Mouse (Mus musculus) lung, embryonic 14.5 days (tissue): Measurements from ENCODE around the gene Il9r. TPM values are rescaled to one million over a fixed set of nuclear protein-coding genes. Genes with fewer than 3 reads are reported as not detected.

ENCODE experiments used
- ATAC-seq: fragments of 200-750 bp; cut with Nextera tagmentation; 2 replicates; pipeline ENCODE4 v1.8.0; 2017; ENCODE audit warnings: mild to moderate bottlenecking, moderate TSS enrichment, moderate library complexity; ENCODE audit not compliant: insufficient read depth
- DNase-seq: peaks from one replicate; pipeline ENCODE4 v3.0.0-alpha.2; 2015
- H3K27ac ChIP-seq: fragments of 300-500 bp; sonication (generic); 2 replicates; pipeline ENCODE4 v1.5.1; 2014; ENCODE audit warnings: low read depth, mild to moderate bottlenecking, moderate library complexity
- H3K27me3 ChIP-seq: fragments of 300-500 bp; sonication (generic); 2 replicates; pipeline ENCODE4 v1.6.1; 2014; ENCODE audit warnings: low read length, control low read depth; ENCODE audit not compliant: insufficient read depth
- H3K36me3 ChIP-seq: fragments of 300-500 bp; sonication (generic); 2 replicates; pipeline ENCODE4 v1.6.1; 2014; ENCODE audit warnings: control low read depth; ENCODE audit not compliant: insufficient read depth
- H3K4me1 ChIP-seq: fragments of 300-500 bp; sonication (generic); 2 replicates; pipeline ENCODE4 v1.6.1; 2014; ENCODE audit warnings: antibody characterized with exemption, control low read depth; ENCODE audit not compliant: insufficient read depth
- H3K4me2 ChIP-seq: fragments of 300-500 bp; sonication (generic); 2 replicates; pipeline ENCODE4 v1.6.1; 2014; ENCODE audit warnings: mild to moderate bottlenecking
- H3K4me3 ChIP-seq: fragments of 300-500 bp; sonication (generic); 2 replicates; pipeline ENCODE4 v1.5.1; 2014; ENCODE audit warnings: low read depth, low read length
- H3K9ac ChIP-seq: fragments of 300-500 bp; sonication (generic); 2 replicates; pipeline ENCODE4 v1.6.1; 2014
- H3K9me3 ChIP-seq: fragments of 300-500 bp; sonication (generic); 2 replicates; pipeline ENCODE4 v1.6.1; 2016; ENCODE audit warnings: low read depth, low read length, control low read depth
- CTCF ChIP-seq: IDR thresholded peaks from 2 replicates; pipeline ENCODE4 v1.5.1; 2016; ENCODE audit warnings: antibody characterized with exemption, low read depth
- WGBS: fragments of 180-500 bp; shearing (Covaris S2); extraction: QIAGEN DNeasy Blood & Tissue Kit; methylation state at CpG from one replicate; pipeline ENCODE4 v1.1.7; 2014; 5-methylcytosine and 5-hydroxymethylcytosine counted together
- polyA plus RNA-seq: library from polyadenylated mRNA; unstranded; fragments of >200 nt; fragmentation: Nextera tagmentation; extraction: Ambion mirVana; gene quantifications from 2 replicates; pipeline ENCODE4 v1.2.1, GENCODE M21; 2014

Il9r gene
- polyA plus RNA-seq, 1 experiment from 2014 or later, result not detected

DNA sequence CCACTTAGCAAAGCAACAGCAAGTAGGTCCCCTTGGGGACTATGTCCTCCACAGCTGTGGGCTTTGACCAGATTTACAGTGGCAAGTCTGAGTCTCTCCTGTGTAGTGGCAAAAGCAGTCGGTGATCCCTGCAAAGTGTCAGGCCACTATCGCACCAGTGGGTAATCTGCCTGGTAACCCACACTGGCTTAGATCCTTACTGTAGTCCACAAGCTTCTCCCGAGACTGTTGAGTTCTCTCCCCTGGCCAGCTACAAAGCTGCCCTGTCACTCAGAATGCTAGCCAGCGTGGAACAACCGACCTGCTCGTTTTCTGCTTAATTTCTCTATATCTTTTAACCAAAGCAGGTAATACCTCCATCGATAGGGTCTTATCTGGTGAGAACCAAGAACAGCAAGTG, 39.7 kb downstream of the Il9r start:
- H3K4me1 ChIP-seq, result peaks cover 3% of the 10 kb centered on the region; the same call in 1 of the 2 replicates
- no peak overlapping the region for H3K4me3 ChIP-seq
- no peak overlapping the region for H3K4me2 ChIP-seq
- WGBS, result 73% methylated on average over 7 of the region's 7 CpGs
- no peak overlapping the region for H3K27ac ChIP-seq
- no peak overlapping the region for H3K9ac ChIP-seq
- ATAC-seq (no peak), DNase-seq (no peak)
- peaks cover 8% of the 10 kb centered on the region; the same call in 1 of the 2 replicates for H3K27me3 ChIP-seq
- TF ChIP-seq CTCF, result no peak
- no peaks in the 10 kb centered on the region for H3K9me3 ChIP-seq
- H3K36me3 ChIP-seq, result no peaks in the 10 kb centered on the region

DNA sequence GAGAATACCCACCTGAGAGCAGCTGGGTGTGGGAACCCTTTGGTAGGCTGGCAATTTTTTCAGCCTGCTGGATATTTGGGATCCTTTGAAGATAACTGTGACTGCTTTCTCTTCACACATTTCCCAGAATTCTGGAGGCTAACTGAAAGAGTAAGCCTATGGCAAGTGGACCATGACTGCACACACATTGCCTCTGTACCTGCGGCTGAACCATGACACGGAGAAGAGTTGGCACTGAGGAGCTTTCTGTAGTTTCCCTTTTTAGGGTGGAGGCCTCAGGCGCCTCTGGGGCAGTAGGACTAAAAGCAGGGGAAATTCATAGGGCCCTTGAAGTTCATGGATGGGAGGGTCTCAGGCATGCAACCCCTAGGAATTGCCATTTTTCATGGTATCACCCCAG, 40.9 kb downstream of the Il9r start:
- no peaks in the 10 kb centered on the region for H3K9me3 ChIP-seq
- WGBS, result 78% methylated on average over 3 of the region's 3 CpGs
- DNase-seq (no peak), ATAC-seq (no peak)
- H3K27me3 ChIP-seq, result peaks cover 8% of the 10 kb centered on the region; the same call in 1 of the 2 replicates
- H3K36me3 ChIP-seq, result no peaks in the 10 kb centered on the region
- H3K4me2 ChIP-seq, result no peak overlapping the region
- no peak overlapping the region for H3K27ac ChIP-seq
- no peak for TF ChIP-seq CTCF
- H3K9ac ChIP-seq, result no peak overlapping the region
- no peak overlapping the region for H3K4me3 ChIP-seq
- H3K4me1 ChIP-seq, result peaks cover 3% of the 10 kb centered on the region; the same call in 1 of the 2 replicates

DNA sequence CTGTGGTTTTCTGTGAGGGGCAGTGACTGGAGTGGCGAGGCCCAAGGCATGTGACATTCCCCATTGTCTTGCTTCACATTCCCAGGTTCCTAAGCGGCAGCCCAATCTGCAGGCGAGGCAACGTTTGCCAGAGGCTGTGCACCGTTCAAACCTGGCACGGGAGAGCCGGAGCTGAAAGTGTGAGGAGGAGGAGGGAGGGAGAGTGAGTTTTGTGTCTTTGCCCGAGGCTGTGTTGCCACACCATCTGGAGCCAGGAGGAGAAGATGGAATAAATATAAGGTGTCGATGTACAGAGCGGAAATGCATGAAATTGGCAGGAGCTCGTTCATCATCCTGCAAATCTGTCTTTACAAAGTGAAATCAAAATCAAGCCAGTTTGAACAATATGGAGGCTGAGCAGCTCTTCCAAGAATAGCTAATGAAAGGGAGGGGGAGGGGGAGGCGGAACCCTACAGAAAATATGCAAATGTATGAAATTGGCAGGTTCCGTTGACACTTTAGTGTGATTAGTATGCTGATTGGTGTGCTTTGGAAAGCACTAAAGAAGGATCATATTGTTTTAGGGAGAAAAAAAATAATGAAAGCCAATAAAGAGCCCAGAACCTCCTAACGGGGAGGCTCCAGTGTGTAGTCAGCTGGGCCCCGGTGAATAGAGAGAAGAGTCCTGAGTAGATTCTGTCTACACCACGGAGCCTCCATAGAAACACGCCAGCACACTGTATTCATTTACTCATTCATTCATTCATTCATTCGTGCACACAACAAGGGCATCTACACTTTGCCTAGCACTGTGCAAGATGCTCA, 42.1 kb downstream of the Il9r start:
- ATAC-seq, result no peak
- no peak for DNase-seq
- Histone ChIP-seq H3K4me1 (peaks cover 3% of the 10 kb centered on the region; the same call in 1 of the 2 replicates), H3K27me3 (peaks cover 8% of the 10 kb centered on the region; the same call in 1 of the 2 replicates), H3K27ac (no peak overlapping the region), H3K4me3 (no peak overlapping the region), H3K4me2 (no peak overlapping the region), H3K9ac (no peak overlapping the region), H3K36me3 (no peaks in the 10 kb centered on the region), H3K9me3 (no peaks in the 10 kb centered on the region)
- no peak for TF ChIP-seq CTCF
- WGBS, result 65% methylated on average over 18 of the region's 18 CpGs

DNA sequence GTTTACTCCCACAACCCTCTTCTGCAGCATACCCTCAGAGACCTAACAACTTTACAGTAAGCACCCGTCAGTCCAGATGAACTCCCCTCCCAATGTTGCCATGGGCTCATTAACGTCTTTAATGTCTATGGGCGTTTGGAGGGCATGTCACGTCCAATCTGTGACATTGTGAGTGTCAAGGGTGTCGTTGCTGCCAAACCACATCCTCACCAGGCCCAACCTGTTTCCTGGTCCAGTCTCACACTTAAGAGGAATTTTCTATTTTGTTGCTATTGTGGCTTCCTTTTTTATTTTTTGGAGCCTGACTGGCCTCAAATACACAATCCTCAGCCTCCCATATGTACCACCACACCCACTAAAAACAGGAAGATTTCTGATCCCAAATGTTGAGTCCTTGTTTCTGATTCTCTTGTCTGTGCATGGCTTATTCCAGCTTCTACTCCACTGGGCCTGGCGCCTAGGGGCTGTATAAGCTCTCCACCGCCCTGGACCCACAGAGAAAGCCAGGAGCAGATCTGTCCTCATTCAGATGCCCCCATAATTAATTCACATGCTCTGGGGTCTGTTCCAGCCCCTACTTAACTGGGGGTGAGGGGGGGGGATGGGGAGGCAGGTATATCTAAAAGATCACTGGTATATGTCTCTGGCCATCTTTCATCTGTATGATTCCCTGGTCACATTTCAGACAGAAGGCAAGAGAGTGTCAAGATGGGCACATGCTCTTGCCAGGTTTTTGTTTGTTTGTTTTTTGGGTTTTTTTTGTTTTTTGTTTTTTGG, 43.0 kb downstream of the Il9r start:
- ATAC-seq (no peak), DNase-seq (no peak)
- Histone ChIP-seq H3K27me3 (peaks cover 8% of the 10 kb centered on the region; the same call in 1 of the 2 replicates), H3K9ac (no peak overlapping the region), H3K27ac (no peak overlapping the region), H3K4me2 (no peak overlapping the region), H3K4me1 (peaks cover 3% of the 10 kb centered on the region; the same call in 1 of the 2 replicates), H3K9me3 (no peaks in the 10 kb centered on the region), H3K36me3 (no peaks in the 10 kb centered on the region), H3K4me3 (no peak overlapping the region)
- no peak for TF ChIP-seq CTCF
- WGBS, result 79% methylated on average over 7 of the region's 7 CpGs

DNA sequence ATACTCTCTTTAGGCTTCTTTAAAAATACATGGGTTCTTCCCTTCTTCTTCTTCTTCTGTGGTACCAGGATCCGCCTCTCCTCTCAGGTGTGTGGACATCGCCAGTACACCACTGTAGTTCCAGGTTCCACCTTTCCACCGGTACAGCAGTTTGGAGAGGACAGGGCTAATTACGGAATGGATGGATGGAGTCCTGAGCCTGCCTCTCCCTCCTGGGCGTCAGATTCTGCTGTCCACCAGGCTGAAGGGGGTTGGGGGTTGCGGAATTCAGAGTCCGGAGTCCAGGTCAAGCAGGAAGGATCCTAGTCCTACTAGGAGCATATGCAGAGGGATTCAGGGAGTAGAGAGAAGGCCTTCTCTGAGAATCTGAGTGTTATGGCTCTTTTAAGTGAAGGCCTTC, 46.9 kb downstream of the Il9r start:
- H3K36me3 ChIP-seq, result no peaks in the 10 kb centered on the region
- H3K27ac ChIP-seq, result no peak overlapping the region
- no peak for DNase-seq
- H3K4me1 ChIP-seq, result no peaks in the 10 kb centered on the region
- WGBS, result 95% methylated on average over 7 of the region's 7 CpGs
- TF ChIP-seq CTCF, result no peak
- no peak overlapping the region for H3K4me3 ChIP-seq
- H3K9me3 ChIP-seq, result no peaks in the 10 kb centered on the region
- H3K4me2 ChIP-seq, result no peak overlapping the region
- no peaks in the 10 kb centered on the region for H3K27me3 ChIP-seq
- no peak for ATAC-seq
- no peak overlapping the region for H3K9ac ChIP-seq

DNA sequence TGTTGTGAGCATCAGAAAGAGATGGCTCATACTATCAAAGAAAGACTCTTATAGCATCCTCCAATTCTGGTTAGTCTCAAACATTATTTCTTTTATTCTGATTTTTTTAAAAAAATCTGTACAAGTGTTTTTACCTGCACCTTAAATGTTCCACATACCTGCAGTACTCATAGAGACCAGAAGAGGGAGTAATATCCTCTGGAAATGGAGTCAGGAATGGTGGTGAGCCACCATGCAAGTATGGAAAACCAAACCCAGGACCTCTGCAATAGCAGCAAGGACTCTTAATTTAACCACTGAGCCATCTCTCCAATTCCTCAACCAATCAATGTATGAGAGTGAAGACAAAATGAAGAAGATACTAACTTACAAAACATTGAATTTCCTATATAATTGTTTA, 47.3 kb downstream of the Il9r start:
- no peaks in the 10 kb centered on the region for H3K36me3 ChIP-seq
- H3K27me3 ChIP-seq, result no peaks in the 10 kb centered on the region
- no peak overlapping the region for H3K4me2 ChIP-seq
- DNase-seq, result no peak
- H3K9ac ChIP-seq, result no peak overlapping the region
- H3K9me3 ChIP-seq, result no peaks in the 10 kb centered on the region
- H3K27ac ChIP-seq, result no peak overlapping the region
- no peak for ATAC-seq
- H3K4me3 ChIP-seq, result no peak overlapping the region
- H3K4me1 ChIP-seq, result no peaks in the 10 kb centered on the region
- peak; percentile 39 for TF ChIP-seq CTCF

DNA sequence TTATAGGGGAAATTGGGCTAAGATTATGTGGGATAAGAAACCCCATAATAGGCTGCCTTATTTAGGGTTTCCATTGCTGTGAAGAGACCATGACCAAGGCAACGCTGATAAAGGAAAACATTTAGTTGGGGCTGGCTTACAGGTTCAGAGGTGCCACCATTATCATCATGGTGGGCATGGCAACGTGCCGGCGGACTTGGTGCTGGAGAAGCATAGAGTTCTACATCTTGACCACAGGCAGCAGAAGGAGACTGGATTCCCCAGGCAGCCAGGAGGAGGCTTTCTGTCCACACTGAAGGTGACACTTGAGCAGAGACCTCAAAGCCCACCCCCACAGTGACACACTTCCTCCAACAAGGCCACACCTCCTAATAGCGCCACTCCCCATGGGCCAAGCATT, 48.8 kb downstream of the Il9r start:
- 92% methylated on average over 5 of the region's 5 CpGs for WGBS
- H3K4me2 ChIP-seq, result no peak overlapping the region
- DNase-seq (no peak), ATAC-seq (no peak)
- H3K27me3 ChIP-seq, result no peaks in the 10 kb centered on the region
- H3K4me1 ChIP-seq, result no peaks in the 10 kb centered on the region
- TF ChIP-seq CTCF, result no peak
- no peak overlapping the region for H3K27ac ChIP-seq
- no peak overlapping the region for H3K9ac ChIP-seq
- H3K4me3 ChIP-seq, result no peak overlapping the region
- no peaks in the 10 kb centered on the region for H3K9me3 ChIP-seq
- no peaks in the 10 kb centered on the region for H3K36me3 ChIP-seq
